Mouse (Mus musculus) hindbrain, embryonic 11.5 days (tissue): ENCODE measurements around the gene Kcmf1. TPM values are rescaled to one million over a fixed set of nuclear protein-coding genes. Genes with fewer than 3 reads are reported as not detected.

ENCODE experiments used
- ATAC-seq: fragments of 200-750 bp; cut with Nextera tagmentation; 2 replicates; pipeline ENCODE4 v1.8.0; 2017; ENCODE audit warnings: mild to moderate bottlenecking, moderate TSS enrichment, moderate library complexity; ENCODE audit not compliant: low FRiP score
- DNase-seq: peaks from one replicate; pipeline ENCODE4 v3.0.0-alpha.2; 2015; ENCODE audit warnings: low spot score
- H3K27ac ChIP-seq: fragments of 300-500 bp; sonication (generic); 2 replicates; pipeline ENCODE4 v1.5.1; 2014; ENCODE audit warnings: mild to moderate bottlenecking, low read depth, low read length
- H3K27me3 ChIP-seq: fragments of 300-500 bp; sonication (generic); 2 replicates; pipeline ENCODE4 v1.6.1; 2014; ENCODE audit warnings: mild to moderate bottlenecking, low read length, moderate library complexity, mixed read lengths; ENCODE audit not compliant: control insufficient read depth, insufficient read depth
- H3K36me3 ChIP-seq: fragments of 300-500 bp; sonication (generic); 2 replicates; pipeline ENCODE4 v1.6.1; 2014; ENCODE audit warnings: mild to moderate bottlenecking, low read length, moderate library complexity, mixed read lengths; ENCODE audit not compliant: control insufficient read depth, insufficient read depth
- H3K4me1 ChIP-seq: fragments of 300-500 bp; sonication (generic); replicated peaks from 2 replicates; pipeline ENCODE4 v1.6.1; 2014; ENCODE audit warnings: low read length, mixed read lengths; ENCODE audit not compliant: control insufficient read depth, insufficient read depth
- H3K4me2 ChIP-seq: fragments of 300-500 bp; sonication (generic); replicated peaks from 2 replicates; pipeline ENCODE4 v1.6.1; 2014; ENCODE audit warnings: mild to moderate bottlenecking, low read depth, low read length
- H3K4me3 ChIP-seq: fragments of 300-500 bp; sonication (generic); 2 replicates; pipeline ENCODE4 v1.5.1; 2014; ENCODE audit warnings: low read depth, low read length
- H3K9ac ChIP-seq: fragments of 300-500 bp; sonication (generic); 2 replicates; pipeline ENCODE4 v1.6.1; 2014; ENCODE audit warnings: low read depth, low read length
- H3K9me3 ChIP-seq: fragments of 300-500 bp; sonication (generic); 2 replicates; pipeline ENCODE4 v1.6.1; 2016; ENCODE audit warnings: low read length; ENCODE audit not compliant: control insufficient read depth
- WGBS: fragments of 180-500 bp; shearing (Covaris S2); extraction: QIAGEN DNeasy Blood & Tissue Kit; methylation state at CpG from one replicate; pipeline ENCODE4 v1.1.7; 2014; 5-methylcytosine and 5-hydroxymethylcytosine counted together
- polyA plus RNA-seq: library from polyadenylated mRNA; unstranded; fragments of >200 nt; fragmentation: Nextera tagmentation; extraction: Ambion mirVana; gene quantifications from 2 replicates; pipeline ENCODE4 v1.2.1, GENCODE M21; 2014

Kcmf1 gene
- polyA plus RNA-seq, 1 experiment from 2014 or later, result 35.3 TPM

DNA sequence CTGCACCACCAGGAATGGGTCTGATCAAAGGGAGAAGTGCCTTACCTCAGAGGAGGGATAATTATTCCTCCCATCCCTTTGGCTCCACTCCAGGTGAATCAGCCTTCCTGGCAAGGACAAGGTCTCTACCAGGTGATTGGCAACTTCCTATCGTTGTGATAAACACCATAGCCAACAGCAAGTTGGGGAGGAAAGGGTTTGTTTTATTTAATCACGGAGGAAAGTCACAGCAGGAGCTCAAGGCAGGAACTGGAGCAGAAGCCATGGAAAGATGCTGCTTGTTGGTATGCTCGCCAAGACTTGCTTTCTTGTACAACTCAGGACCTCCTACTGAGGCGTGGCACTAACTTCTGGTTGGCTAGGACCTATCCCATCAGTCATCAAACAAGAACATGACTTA, 11.5 kb upstream of the Kcmf1 start:
- Histone ChIP-seq H3K4me3 (no peak overlapping the region), H3K4me2 (no peak overlapping the region), H3K9me3 (no peaks in the 10 kb centered on the region), H3K9ac (no peak overlapping the region), H3K27ac (no peak overlapping the region), H3K27me3 (no peaks in the 10 kb centered on the region), H3K4me1 (no peaks in the 10 kb centered on the region), H3K36me3 (no peaks in the 10 kb centered on the region)
- 59% methylated on average over 4 of the region's 4 CpGs for WGBS
- ATAC-seq, result no peak
- DNase-seq, result no peak

DNA sequence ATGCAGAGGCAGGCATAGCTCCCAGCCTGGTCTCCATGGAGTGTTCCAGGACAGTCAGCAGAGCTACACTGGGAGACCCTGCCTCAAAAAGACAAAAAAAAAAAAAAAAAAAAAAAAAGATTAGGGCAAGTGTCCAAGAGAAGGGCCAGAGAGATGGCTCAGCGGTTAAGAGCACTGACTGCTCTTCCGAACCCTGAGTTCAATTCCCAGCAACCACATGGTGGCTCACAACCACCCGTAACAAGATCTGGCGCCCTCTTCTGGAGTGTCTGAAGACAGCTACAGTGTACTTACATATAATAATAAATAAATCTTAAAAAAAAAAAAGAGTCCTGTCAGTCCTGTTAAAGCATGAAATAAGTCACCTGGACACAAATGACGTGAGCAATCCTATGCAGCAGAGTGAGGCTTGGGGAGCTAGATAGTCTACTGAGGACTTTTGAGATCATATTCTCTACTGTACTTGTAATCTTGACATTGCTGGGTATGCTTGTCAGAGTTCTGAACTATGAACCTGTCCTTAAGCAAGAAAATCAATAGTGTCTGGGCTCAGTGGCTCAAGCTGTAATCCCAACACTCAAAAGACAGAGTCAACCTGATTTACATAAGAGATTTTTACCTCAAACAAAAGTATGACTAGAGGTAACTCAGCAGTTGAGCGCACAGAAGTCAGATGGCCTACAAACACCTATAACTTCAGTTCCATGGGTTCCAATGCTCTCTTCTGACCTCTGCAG, 2.6 kb upstream of the Kcmf1 start:
- Histone ChIP-seq H3K27ac (no peak overlapping the region), H3K36me3 (no peaks in the 10 kb centered on the region), H3K9me3 (no peaks in the 10 kb centered on the region), H3K9ac (no peak overlapping the region), H3K4me1 (no peaks in the 10 kb centered on the region), H3K4me3 (no peak overlapping the region), H3K4me2 (no peak overlapping the region), H3K27me3 (no peaks in the 10 kb centered on the region)
- DNase-seq (no peak), ATAC-seq (no peak)
- WGBS, result 82% methylated on average over 6 of the region's 6 CpGs

DNA sequence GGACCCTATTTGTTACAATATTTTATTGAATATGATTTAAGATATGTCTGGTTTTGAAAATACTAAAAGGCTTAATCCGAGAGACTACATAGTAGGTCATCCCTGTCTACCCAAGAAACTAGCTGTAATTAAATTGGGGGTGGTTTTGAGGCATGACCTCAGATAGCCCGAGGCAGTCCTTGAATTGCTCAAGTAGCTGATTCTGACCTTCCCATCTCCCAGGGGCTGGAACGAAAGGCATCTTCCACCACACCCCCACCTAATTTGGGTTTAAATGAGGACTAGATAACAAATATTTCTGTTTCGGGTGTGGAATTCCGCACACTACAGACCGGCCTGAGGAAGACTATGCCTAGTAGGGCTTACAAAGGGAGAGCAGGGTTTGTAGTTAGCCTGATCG, 1.2 kb upstream of the Kcmf1 start:
- Histone ChIP-seq H3K4me2 (peak overlapping the region; percentile 74), H3K9ac (no peak overlapping the region), H3K4me3 (peak overlapping the region; percentile 95; the same call in 1 of the 2 replicates), H3K4me1 (no peaks in the 10 kb centered on the region), H3K9me3 (no peaks in the 10 kb centered on the region), H3K27me3 (no peaks in the 10 kb centered on the region), H3K36me3 (no peaks in the 10 kb centered on the region), H3K27ac (no peak overlapping the region)
- ATAC-seq, result no peak
- DNase-seq, result peak; percentile 15
- 75% methylated on average over 7 of the region's 7 CpGs for WGBS

GRCm38 (mm10) chr6:72899201-72899780, 488 bp downstream of the Kcmf1 start:
- ATAC-seq (peak; percentile 75), DNase-seq (peak; percentile 68)

GRCm38 (mm10) chr6:72898244-72899200, 1.3 kb downstream of the Kcmf1 start:
- Histone ChIP-seq H3K4me2 (peak overlapping the region; percentile 74), H3K4me3 (peak overlapping the region; percentile 95), H3K27me3 (no peaks in the 10 kb centered on the region), H3K9me3 (no peaks in the 10 kb centered on the region), H3K36me3 (no peaks in the 10 kb centered on the region), H3K4me1 (no peaks in the 10 kb centered on the region), H3K9ac (peak overlapping the region; percentile 96), H3K27ac (peak overlapping the region; percentile 99)
- DNase-seq, result peak; percentile 77
- under 1% methylated on average over 52 of the region's 71 CpGs for WGBS
- ATAC-seq, result peak; percentile 62

More at GRCm38 (mm10) chr6:72899201-72899780, 488 bp downstream of the Kcmf1 start:
- Histone ChIP-seq H3K4me2 (peak overlapping the region; percentile 74), H3K27ac (peak overlapping the region; percentile 99), H3K9me3 (no peaks in the 10 kb centered on the region), H3K27me3 (no peaks in the 10 kb centered on the region), H3K4me3 (peak overlapping the region; percentile 95), H3K9ac (peak overlapping the region; percentile 96), H3K4me1 (no peaks in the 10 kb centered on the region), H3K36me3 (no peaks in the 10 kb centered on the region)
- WGBS, result 0% methylated on average over 22 of the region's 85 CpGs

- DNase-seq (no peak), ATAC-seq (no peak)
- H3K27me3 ChIP-seq, result no peaks in the 10 kb centered on the region
- no peak overlapping the region for H3K4me2 ChIP-seq
- H3K9me3 ChIP-seq, result no peaks in the 10 kb centered on the region
- H3K27ac ChIP-seq, result no peak overlapping the region
- 88% methylated on average over 3 of the region's 3 CpGs for WGBS
- no peak overlapping the region for H3K9ac ChIP-seq
- H3K4me1 ChIP-seq, result no peaks in the 10 kb centered on the region
- H3K36me3 ChIP-seq, result no peaks in the 10 kb centered on the region
- no peak overlapping the region for H3K4me3 ChIP-seq
Measured at GRCm38 (mm10) chr6:72895000-72895399, 4.8 kb downstream of the Kcmf1 start.

DNA sequence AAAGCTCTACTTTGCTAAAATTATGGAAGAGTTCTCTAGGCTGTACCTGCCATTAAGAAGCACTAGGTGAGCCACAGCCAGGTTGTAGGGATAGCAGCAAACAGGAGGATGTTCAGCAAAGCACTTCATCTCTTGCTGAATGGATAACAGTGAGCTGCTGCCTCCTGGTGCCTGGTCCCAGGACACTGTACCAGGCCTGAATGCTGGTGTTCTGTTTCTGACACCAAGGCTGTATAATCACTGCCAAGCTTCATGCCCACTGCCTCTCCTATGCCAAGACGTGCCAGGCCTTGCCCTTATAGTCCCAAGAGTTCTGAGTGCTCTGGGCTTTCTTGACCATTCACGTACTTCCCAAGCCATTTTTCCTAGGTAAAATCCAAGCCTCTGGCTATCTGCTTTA, 8.5 kb downstream of the Kcmf1 start:
- H3K36me3 ChIP-seq, result no peaks in the 10 kb centered on the region
- H3K4me3 ChIP-seq, result no peak overlapping the region
- H3K27me3 ChIP-seq, result no peaks in the 10 kb centered on the region
- ATAC-seq, result no peak
- DNase-seq, result no peak
- no peak overlapping the region for H3K9ac ChIP-seq
- H3K9me3 ChIP-seq, result no peaks in the 10 kb centered on the region
- no peaks in the 10 kb centered on the region for H3K4me1 ChIP-seq
- H3K4me2 ChIP-seq, result no peak overlapping the region
- H3K27ac ChIP-seq, result no peak overlapping the region
- 88% methylated on average over 2 of the region's 2 CpGs for WGBS

DNA sequence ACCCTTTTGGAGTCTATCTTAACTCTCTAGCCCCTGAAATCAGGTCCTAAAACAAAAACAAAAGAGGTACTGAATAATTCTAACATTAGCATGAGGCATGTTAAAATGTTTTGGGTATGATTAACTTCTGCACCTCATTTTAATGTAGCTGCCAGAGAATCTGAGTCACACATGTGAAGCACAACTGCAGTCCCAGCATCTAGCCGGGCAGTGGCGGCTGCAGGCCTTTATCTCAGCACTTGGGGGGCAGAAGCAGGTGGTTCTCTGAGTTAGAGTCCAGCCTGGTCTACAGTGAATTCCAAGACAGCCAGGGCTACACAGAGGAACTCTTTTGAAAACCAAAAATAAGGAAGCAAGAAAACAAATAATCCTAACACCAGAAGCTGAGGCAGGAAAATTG, 11.1 kb downstream of the Kcmf1 start:
- no peaks in the 10 kb centered on the region for H3K36me3 ChIP-seq
- DNase-seq, result no peak

More for the DNA sequence above, 11.1 kb downstream of the Kcmf1 start:
- Histone ChIP-seq H3K4me3 (no peak overlapping the region), H3K27ac (no peak overlapping the region), H3K4me2 (no peak overlapping the region), H3K9ac (no peak overlapping the region), H3K27me3 (no peaks in the 10 kb centered on the region), H3K4me1 (no peaks in the 10 kb centered on the region), H3K9me3 (no peaks in the 10 kb centered on the region)
- 84% methylated on average over 2 of the region's 2 CpGs for WGBS
- no peak for ATAC-seq
